Mouse (Mus musculus) urinary bladder, postnatal 36 days (tissue): ENCODE measurements around the gene Tmc4.

Source experiments
- DNase-seq, 2 experiments: peaks; one replicate each; pipeline ENCODE4 v3.0.0; 2022; ENCODE audit warnings: low spot score in 2 of 2, mixed read lengths in 1 of 2

Gene Tmc4

DNA sequence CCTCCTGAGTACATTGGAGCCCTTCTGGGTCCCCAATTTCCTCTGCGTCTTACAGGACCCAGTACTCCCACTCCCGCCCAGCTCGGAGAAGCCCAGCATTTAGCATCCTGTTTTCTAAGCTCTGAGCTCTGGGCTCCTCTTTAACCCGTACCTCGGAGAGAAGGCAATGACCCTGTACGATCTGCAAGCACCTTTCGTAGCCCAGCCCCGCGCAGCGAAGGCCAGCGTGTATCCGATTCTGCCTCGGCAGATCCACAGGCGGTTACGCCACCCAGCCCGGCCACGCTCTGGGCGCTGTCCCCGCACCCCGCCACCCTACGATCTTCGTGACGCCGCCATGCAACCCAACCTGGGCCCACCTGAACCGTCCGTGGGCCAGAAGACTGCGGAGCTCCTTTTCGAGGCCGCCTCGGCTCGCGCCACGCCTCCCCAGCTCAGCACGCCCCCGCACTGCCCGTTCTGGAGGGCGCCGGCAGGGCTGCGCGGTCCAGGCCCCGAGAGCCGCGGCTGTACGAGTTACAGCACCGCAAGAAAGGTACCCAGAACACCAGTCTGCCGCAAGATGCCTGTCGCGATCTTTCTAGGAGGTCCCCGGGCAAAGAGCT, 15.1 kb upstream of the Tmc4 start, which contains the start of gene Tsen34:
Tsen34 (plus strand) TSS at position 482 of the 605 bp plus-strand sequence.
- no peak for DNase-seq

DNA sequence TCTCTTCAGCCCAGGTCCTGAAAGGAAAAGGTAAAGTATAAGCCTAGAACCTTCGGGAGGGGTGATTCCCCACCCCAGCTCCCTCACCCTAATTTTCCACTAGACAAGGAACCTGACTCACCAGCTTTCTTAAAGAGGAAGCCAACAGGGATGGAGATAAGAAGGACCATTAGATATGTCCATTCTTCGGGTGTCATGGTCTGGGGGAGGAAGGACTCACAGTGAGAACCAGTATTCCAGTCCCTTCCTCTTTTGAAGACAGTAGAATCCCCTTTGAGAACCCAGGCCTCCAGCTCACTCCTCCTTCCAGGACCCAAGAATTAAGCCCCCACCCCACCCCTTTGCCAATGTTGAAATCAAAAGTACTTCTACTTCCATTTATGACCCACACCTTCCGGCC, 14.6 kb upstream of the Tmc4 start:
- no peak for DNase-seq

DNA sequence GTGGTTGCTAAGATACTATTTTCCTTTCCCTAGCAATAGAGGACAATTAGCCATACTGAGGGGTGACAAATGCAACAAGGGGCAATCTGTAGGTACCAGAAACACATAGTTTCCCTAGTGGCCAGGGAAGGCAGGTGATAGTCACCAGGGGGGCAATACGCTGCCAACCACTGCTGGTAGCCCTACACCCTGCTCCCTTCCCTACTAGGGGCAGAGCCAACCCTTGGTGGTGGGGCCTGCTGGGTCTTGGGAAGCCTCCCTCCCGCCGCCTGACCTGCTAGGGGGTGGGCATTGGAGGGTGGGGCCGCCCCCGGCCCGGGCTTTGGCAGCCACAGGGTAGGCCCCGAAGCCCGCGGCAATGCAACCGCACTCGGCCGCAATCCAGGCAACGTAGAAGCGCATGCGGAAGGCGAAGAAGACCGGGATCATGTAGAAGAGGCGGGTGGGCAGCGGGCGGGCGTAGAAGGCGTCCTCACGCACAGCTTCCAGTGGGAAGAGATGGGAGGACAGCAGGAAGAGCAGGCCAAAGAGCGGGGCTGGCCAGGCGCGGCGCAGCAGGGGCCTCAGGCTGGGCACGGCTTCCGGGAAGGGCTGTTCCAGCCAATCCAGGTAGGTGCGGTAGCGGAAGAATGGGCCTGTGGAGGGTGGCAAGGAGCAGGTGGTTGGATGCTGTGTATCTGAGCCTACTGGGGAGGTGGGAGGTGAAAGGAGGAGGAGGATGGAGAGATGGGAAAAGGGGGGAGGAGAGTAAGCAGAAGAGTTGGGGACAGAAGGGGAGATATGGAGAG, 8.2 kb upstream of the Tmc4 start:
- no peak for DNase-seq

DNA sequence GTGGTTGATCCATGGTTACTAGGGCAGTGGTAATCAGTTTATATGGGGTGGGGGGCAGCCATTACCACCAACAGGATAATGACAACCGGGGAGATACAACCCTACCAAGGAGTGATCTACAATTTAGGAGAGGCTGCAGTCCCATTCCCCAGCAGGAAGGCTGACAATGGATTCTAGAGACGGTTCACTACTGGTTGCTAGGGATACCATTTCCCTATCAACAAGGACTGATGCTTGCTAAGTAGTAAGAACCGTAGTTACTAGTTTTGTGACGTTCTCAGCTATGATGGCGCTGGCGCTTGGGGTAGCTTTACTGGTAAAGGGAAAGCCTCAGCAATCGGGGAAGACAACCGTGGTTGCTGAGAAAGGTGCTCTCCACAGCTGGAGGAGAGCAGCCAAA, 7.3 kb upstream of the Tmc4 start:
- no peak for DNase-seq

DNA sequence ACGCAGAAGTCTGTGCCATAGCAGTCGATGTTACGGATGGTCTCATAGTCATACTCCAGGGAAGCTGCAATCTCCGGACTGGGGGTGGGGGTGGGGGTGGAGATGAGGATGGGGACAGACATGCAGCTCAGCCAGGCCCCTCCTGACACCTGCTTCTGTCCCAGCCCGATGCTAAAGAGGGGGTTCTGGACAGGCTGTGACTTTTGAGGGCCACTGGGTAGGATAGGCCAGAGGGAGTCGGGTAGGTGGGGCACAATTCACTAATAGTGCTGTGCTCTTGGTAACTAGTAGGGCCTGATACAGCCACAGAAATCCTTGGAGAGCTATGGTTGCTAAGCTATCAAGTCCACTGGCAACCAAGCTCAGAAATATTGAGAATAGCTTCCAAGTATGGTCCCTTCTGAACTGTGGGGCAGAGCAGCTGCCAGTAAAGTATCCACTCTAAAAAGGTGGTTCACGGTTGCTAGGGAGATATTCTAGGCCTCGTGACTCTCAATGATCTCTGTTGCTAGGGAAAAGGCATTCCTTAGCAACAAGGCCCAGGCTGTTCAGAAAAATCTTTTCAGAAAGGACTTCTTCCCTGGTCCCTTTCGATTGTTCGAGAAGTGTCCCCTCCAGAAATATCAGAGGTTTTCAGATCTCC, 6.7 kb upstream of the Tmc4 start:
- DNase-seq: no peak

DNA sequence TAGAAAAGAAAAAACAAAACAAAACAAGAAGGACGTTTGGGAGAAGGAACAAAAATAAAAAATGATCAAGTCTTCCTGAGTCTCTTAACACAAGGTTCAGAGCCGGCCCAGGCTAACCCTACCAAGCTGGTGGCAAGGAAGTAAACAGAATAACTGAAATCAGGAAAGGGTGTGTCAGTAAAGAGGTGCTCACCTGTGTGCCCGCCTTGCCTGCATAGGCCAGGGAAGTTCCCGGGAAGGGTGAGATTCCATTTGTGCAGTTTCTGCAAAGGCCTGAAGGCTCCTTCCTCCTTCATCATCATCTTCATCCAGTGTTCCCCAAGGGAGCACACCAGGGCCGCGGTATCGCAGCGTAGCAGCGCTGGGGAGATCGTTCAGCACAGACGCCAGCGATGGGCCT, 982 bp downstream of the Tmc4 start:
- no peak for DNase-seq

DNA sequence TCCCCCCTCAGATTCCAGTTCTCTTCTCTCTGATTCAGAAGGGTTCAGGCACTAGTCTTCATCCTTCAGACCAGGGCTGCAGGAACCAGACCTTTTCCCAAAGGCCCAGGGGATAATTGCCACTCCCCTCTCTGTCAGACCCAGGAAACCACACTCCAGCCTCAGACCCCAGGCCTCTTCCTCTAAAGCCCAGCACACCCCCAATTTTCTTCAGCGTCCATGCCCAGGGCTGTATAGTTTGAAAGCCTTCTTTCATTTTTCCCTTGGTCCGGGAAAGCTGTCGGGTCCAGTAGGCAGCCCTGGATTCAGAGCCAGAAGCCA, 2.2 kb downstream of the Tmc4 start:
- no peak for DNase-seq

DNA sequence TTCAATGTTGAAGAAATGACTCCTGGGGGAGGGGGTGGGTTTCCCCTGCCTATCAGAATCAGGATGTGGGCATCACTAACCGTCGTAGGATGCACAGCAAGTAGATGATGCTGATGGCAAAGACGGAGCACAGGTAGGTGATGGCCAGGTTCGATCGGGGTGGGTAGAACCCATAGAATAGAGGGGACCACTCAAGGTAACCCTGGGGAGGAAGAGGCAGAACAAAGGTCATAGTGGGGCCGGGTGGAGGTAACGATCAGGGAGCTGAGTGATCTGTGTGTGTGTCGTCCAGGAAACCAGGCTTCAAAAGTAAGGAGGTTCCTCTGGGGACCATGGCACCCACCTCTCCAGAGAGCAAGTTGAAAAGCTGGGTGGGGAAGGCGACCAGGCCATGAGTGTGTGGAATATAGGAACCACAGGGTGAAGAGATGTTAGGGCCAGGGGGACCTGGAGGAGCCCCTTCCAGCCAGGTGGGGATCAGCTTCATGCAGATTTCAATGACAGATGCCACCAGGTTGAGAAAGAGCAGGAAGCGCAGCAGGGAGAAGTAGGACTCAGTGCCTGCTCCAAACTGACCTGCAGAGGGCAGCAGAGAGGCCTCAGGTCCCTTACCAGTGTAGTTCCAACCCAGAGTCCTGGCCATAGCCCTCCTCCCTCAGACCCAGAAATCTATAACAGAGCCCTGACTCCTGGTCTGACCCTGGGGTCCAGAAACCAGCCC, 2.7 kb downstream of the Tmc4 start:
- peak; percentile 60 to 80 for DNase-seq

DNA sequence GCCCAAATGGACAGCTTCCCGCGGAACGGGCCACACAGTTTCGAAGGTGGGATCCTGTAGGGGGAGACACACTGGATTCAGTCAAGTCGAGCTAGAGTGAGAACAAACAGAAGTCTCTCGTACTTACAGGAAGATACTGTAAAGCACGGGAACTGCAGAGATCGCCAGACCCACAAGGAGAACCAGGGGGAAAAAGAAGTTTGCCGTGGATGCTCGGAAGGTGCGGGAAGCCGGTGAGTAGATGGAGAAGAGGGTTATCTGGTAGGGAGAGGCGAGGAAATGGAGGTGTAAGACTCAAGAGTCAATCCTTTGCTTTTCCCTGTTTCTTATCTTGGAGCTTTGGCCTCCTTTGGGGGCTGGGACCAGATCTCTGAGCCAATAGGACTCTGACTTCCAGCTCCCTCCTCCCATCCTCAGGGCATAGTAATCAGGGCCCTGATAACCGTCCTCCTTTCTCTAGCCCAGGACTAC, 10.4 kb downstream of the Tmc4 start:
- no peak for DNase-seq

DNA sequence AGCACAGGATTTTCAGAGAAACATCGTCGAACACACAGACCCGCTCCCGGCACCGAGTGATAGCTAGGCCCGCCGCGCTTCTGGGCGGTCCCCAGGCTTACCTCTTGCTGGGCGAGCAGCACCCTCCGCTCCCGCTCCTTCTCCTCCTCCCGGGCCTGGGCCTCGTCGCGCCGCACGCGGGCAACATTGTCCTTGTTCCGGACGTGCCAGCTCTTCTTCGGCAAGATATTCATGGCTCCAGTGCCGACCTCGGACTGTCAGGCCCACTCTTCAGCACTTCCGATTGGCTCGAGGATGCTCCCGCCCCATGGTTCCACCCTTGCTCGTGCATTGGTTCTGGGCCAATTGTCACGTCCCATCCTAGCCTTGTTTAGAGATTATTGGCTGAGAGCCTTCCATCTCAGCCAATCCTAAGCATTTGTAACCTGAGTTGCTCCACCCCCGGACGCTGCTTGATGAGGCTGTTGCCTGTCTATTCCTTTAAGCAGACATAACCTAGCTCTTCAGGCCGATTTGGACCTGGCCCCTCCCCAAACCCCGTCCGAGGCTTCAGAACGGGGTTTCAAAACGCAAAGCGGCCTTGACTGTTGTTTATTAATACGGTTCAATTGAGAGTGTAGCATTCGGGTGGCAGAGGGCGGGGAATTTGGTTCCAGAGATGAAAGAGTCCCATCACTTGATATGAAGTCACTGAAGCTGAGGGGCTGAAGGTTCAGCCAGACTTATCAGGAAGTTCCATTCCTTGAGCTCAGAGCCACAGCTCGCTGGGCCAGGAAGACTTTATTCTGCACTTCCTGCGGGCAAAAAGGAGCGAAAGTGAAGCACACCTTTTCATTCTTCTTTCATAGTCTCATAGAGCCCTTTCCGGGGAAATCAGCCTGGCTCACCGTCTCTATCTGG, 11.9 kb downstream of the Tmc4 start, which contains the start of gene Leng1:
Leng1 (minus strand) TSS at position 626 of the 900 bp plus-strand sequence.
- DNase-seq: peak; percentile 97

DNA sequence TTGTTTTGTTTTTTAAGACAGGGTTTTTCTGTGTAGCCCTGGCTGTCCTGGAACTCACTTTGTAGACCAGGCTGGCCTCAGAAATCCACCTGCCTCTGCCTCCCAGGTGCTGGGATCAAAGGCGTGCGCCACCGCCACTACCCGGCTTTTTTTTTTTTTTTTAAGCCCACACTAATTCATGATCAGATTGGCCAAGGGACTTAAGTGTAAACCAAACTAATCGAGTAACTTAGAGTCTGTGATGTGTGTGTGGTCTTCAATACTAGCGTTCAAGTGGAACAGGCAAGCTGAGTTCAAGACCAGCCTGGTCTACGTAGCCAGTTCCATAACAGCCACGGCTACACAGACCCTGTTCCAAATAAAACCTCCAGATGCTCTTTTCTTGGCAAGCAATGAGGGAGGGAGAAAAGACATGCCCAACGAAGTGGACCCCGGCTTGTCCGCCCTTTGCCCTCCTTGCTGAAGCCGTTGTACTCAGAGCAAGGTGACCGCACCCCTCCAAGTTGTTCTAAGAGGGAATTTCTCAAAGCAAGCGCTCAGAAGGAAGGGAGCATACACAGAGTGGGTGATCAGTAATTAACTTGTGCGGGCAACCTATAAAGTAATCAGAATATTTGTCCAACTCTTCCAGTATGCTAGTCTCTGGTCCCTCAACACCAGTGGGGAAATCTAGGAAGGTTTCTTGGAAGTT, 12.7 kb downstream of the Tmc4 start:
- DNase-seq: peak in 1 of 2 experiments; percentile 22

DNA sequence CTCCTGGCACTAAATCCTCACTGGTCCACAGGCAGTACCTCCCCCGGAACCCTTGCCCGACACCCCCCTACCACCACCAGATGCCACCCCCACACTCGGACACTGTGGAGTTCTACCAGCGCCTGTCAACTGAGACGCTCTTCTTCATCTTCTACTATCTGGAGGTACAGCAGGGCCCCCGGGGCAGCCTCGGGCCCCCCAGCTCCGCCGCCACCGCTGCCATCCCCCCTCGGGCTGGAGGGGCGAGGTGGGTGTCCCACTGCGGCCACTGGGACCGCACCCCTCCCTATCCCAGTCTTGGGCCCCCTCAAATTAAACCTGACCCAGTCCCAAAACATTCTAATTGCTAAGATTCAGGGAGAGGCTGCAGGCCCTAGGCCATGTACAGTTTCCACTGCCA, 18.8 kb downstream of the Tmc4 start:
- DNase-seq: no peak

DNA sequence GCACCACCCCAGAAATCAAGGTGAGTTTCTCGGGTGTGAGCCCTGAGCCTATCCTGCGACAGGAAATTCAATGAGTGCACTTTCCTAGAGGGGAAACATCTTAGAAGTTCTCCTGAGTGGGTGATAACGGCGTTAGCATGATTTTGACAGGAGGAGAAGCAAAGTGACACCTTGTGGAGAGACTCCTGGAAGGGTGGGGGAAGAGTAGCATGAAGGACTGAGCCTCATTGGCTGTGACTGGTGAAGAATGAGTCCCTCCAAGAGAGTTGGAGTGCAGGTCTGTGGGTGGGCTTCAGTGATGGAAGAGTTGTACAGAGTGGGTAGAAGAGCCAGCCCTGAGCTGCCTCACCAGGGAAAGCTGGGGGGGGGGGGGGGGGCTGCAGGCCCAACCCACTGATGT, 20.4 kb downstream of the Tmc4 start:
- no peak for DNase-seq

DNA sequence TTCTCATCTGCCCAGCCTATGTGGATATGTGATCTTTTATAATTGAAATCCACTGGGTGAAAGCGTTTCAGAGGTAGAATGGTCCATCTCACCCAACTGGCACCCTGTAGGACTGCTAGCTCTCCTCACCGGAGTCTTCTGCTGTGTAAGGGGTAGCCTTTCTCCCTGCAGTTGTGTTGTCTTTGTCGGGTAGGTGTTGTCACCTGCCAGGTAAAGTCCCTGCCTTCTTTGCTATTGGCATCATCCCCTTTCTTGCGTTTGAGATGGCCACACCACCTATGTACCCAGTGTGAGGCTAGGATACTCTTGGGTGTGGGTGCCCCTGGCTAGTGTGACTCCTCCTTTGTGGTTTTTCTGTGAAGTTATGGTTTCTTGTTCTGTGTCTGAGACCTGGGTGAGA, 30.7 kb downstream of the Tmc4 start:
- DNase-seq: no peak

DNA sequence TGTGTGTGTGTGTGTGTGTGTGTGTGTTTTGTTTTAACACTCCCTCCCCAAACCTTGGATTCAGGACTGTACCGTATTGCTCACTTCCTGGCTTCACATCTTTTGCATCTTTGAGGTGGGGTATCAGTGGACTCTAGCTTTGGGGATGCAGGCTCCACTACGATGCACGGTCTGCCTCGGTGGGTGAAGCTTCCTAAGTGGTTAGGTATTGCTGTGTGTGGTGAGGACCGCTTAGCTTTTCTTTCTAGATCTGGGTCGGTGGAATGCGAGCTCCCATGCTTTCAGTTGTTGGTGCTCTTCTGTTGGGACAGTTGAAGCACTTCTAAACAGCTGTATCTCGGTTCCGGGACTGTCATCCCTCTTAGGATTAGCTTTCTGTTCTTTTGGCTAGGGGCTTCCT, 31.2 kb downstream of the Tmc4 start:
- DNase-seq: no peak

DNA sequence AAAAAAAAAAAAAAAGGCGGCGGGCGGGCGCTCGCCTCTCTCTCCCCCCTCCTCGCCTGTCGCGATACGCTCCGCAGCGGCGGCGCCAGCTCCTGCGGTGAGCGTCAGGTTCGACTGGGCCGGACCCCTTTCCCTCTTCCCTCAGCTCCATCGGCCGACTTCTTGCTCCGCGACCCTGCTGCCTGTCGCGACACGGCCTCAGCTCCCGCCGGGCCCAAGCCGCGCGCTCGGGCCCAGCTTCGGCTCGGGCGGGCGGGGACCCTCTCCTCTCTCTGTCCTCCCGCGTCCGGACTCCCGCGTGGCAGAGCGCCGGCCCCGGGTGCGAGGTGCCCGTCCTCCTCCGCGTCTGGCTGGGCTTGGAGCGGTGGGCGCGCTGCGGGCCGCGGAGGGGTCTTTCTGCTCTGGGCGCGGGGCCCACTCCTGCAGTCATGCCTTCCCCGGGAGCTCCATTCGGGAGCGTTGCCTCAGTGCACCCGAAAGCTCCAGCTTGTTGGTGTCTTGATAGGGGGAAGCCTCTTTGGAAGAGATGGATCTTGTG, 31.8 kb downstream of the Tmc4 start:
- DNase-seq: no peak

DNA sequence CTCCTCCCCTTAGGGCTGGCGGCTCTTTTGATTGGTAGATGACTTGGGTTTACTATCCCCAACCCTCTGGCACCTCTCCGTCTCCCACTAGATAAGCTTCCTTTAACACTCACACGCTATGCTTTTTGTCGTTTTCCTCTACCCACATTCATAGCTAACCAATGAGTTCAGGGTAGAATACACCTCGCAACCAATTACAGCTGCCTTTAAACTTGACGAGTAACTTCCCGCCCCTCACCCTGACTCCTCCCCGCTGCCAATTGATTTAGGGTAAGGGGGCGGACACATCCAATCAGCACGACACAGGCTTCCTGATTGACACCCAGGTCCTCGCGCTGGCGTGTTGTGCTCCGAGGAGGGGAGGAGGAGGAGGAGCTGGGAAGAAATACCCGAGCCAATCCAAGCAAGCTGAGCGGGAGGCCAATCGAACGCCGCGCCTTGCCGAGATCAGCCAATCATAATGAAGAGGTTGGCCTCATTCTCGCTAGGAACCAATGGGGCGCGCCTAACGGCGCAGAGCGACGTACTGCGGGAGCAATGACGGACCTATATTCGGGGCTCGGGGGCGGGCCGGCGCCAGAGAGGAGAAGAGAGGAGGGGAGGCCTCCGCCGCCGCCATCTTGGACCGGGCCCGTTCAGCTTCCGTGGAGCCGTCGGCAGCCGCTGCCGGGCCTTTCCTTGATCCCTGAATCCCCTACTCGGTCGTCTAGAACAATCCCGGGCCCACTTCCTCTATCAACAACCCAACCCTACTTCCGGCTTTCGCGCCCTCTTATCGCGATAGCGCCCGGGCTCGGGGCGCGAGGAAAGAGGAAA, 32.5 kb downstream of the Tmc4 start, which contains the start of gene Cnot3:
Cnot3 (plus strand) TSS at position 597 of the 816 bp plus-strand sequence.
- DNase-seq: peak; percentile 96 to 99

DNA sequence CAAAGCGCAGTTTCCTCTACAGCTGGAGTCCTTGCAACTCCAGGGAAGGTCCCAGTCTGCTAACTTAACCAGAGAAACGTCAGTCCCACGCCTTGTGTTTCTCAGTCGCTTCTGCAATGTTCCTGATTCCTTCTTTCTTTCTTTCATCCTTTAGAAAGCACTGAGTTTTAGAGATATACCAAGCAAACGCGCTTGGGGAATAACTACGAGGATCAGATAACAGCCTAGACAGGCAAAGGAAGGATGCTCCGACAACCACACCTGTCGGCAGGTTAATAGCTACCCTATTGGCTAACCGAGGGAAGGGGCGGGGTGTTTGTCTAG, 33.0 kb downstream of the Tmc4 start:
- DNase-seq: no peak

DNA sequence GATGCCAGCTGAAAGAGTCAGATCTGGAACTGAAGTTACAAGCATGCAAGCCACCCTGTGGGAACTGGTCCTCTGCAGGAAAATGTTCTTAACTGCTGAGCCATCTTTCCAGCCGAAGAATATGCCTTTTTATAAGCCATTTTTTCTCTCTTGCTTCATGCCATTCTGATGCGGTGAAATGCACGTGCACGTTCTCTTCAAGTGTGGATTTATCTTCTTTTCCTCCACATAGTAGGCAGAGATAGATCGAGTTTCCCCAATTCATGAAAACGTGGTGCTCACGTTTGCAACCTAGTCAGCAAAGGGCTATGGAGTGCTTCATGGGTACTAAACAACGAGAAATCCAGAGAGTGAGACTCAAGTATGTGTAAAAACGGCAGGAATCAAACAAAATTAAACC, 33.5 kb downstream of the Tmc4 start:
- DNase-seq: no peak

DNA sequence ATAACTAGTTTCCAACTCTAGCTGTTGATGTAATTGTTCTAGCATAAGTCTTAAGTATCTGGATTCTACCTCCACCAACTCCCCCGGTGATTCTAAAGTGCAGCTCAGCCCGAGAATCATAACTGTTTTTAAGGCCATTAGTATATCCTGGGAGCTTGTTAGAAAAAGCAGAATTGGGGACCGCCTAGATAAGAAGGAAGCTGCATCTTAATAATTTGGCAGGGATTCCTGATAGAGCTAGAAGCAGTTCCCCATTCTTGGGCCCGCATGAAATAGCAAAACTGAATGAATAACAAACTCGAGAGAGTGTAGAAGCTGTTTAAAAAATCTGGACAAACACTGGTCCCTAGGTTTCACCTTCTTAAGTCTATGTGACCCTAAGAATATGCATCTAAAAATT, 33.9 kb downstream of the Tmc4 start:
- no peak for DNase-seq
